Mouse (Mus musculus) left cerebral cortex, adult 2 months (tissue): ENCODE measurements around the gene Opcml. TPM values are rescaled to one million over a fixed set of nuclear protein-coding genes. Genes with fewer than 3 reads are reported as not detected.

Experiments
- DNase-seq, 2 experiments: peaks; one replicate each; pipeline ENCODE4 v3.0.0; 2021 to 2022; ENCODE audit warnings: low spot score in 2 of 2, mixed read lengths in 1 of 2; ENCODE audit errors: extremely low spot score in 1 of 2
- H3K27ac ChIP-seq: fragments of 200-600 bp; 2 replicates; pipeline ENCODE4 v1.8.1; 2022
- H3K4me3 ChIP-seq: fragments of 200-600 bp; 2 replicates; pipeline ENCODE4 v1.8.1; 2022
- CTCF ChIP-seq: fragments of 200-600 bp; IDR thresholded peaks from 2 replicates; pipeline ENCODE4 v1.8.1; 2022; ENCODE audit warnings: antibody characterized with exemption, mild to moderate bottlenecking, moderate library complexity
- intact Hi-C: fragments of 180-260 bp; cut with DNase I; formaldehyde crosslinking; loops from one replicate; pipeline ENCODE4 v1.15.1; 2025
- total RNA-seq, 2 experiments: library from RNA; stranded (reverse); gene quantifications; 2 replicates each; pipeline ENCODE4 v1.2.3; 2021

Opcml gene
- total RNA-seq, 2 experiments from 2014 or later = 250 to 251 TPM

DNA sequence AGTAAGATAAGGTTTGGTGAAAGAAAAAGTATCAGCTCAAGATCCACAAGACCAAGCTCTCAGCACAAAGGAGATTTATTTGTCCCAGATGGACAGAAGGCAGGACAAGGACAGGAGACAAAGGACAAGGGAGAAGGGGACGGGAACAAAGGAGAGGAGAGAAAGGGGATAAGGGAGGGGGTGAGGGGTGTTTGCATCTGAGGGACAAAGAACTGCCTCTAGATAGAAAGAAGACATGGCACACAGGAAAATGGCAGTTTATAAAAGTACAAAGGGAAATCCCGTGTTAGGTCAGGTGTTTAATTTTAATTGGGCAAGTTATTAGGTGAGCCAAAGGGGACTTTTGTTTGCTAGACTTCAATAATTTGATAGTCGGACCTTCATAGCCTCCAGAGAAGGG is 801.6 kb downstream of the Opcml start:
- no peak overlapping the region for H3K4me3 ChIP-seq
- intact Hi-C loops = no loop called here
- H3K27ac ChIP-seq = no peak overlapping the region
- no peak for TF ChIP-seq CTCF
- DNase-seq = no peak

DNA sequence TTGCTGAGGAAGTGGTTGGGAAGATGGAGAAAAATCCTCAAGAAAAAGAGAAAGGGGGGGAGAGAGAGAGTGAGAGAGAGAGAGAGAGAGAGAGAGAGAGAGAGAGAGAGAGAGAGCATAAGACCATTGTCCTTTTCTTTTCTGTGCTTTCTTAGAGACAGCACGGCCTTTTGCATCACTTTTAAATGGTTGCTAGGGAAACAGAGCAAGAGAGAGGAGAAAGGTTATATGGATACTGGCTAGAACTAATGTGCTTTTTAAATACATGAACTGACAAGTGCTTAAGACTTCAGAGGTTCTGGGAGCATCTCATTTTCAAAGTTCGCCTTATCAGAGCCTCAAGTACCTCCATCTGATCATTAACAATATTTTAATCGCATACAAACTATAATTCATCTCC is 804.5 kb downstream of the Opcml start:
- no peak for TF ChIP-seq CTCF
- Histone ChIP-seq H3K27ac (no peak overlapping the region), H3K4me3 (no peak overlapping the region)
- intact Hi-C loops = no loop called here
- DNase-seq = no peak

- Histone ChIP-seq H3K4me3 (no peak overlapping the region), H3K27ac (no peak overlapping the region)
- no peak for TF ChIP-seq CTCF
- no peak for DNase-seq
- intact Hi-C loops = no loop called here
These were observed 815.0 kb downstream of the Opcml start for GRCm38 (mm10) chr9:28605561-28605960.

- TF ChIP-seq CTCF = no peak
- no peak for DNase-seq
- H3K27ac ChIP-seq = peak overlapping the region; percentile 40; the same call in 1 of the 2 replicates
- intact Hi-C loops = no loop called here
- no peak overlapping the region for H3K4me3 ChIP-seq
These were observed 823.4 kb downstream of the Opcml start for GRCm38 (mm10) chr9:28613683-28614620.

GRCm38 (mm10) chr9:28615447-28615846 is 824.9 kb downstream of the Opcml start:
- Histone ChIP-seq H3K27ac (no peak overlapping the region), H3K4me3 (no peak overlapping the region)
- TF ChIP-seq CTCF = no peak
- no peak for DNase-seq
- intact Hi-C loops = no loop called here

DNA sequence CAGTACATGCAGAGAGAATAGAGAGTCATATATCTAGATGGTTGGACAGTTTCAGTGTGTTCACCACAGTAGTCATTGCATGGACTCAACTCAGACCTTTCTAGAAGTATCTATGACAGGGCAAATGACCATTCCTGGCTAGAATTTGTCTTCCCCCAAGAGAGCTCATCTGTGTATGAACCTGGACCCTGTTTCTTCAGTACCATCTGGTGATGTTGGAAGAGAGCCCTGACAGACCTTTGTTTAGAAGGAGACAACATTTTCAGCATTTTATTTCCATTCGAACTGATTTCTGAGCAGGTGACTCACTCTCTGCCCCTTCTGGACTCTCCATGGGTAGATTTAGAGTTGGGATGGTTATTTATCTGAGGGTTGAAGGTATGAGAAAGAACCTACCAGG is 827.1 kb downstream of the Opcml start:
- Histone ChIP-seq H3K4me3 (no peak overlapping the region), H3K27ac (peak overlapping the region; percentile 70; the same call in 1 of the 2 replicates)
- DNase-seq = no peak
- intact Hi-C loops = no loop called here
- TF ChIP-seq CTCF = no peak

DNA sequence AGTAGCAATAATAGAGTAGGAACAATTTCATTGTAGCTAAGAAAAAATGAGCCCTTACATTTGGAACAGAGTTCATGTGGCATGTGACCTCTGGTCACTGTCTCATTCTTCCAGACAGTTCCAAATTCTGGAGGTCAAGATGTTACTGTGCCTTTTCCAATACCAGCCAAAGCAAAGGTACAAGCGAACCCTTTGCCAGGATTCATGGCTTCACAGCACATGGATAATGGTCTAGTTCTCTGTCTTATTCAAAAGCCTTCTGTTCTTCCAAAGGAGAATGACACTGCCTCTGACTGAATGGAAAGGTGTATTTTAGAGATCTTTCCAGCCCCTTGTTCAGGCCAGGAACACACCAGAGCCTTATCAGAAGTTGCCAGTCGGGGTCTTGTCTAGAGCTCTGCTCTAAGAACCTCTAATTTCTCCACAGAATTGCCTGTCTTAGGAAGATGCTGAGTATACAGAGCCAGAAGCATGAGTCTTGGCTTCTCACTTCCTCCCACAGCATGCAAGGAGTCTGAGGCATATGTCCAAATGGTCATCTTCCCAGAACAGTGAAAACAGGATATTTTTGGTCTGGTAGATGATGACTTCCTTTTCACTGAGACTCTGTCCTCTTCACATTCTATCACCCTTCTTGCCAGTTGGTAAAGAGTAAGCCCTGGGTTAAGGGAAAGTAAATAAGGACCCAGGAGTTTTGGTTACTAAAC is 827.8 kb downstream of the Opcml start:
- peak overlapping the region; percentile 70 for H3K27ac ChIP-seq
- intact Hi-C loops = no loop called here
- no peak overlapping the region for H3K4me3 ChIP-seq
- no peak for DNase-seq
- no peak for TF ChIP-seq CTCF

DNA sequence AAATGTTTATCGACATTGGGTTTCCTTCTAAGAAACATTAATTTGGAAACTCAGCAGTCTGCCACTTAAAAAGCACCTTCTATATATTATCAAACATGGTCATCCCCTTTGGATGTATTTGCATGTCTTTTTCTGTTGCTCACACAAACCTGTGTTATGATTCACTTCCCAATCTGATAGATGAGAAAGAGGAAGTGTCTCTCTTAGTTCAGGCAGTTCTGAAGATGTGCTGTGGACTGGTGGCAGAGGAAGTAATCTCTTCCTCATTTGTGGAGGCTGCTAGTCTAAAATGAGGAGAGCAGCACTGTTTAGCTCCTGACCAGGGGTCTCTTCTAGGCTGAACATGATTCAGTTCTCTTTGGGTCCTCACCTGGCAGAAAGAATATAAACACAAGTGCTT is 831.4 kb downstream of the Opcml start:
- Histone ChIP-seq H3K27ac (no peak overlapping the region), H3K4me3 (no peak overlapping the region)
- intact Hi-C loops = no loop called here
- TF ChIP-seq CTCF = no peak
- DNase-seq = no peak

DNA sequence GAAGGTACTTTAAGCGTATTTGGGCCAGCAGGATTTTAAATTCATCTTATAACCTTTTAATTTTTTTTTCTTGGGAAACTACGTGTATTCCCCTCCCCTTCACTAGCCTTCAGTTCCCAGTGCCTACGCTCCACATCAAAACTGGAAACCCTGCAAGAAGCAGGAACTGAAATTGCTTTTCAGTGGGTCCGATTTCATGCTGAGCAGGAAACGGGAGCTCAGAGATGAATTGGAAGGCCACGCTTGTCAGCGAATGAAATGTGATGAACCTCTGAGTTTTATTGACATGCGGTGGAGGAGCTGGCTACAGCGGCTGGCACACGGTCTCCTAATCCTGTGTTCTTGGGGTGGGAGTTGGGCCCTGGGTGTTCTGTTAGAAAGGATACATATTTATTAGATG is 834.3 kb downstream of the Opcml start:
- TF ChIP-seq CTCF = no peak
- intact Hi-C loops = no loop called here
- H3K27ac ChIP-seq = peak overlapping the region; percentile 67
- DNase-seq = no peak
- no peak overlapping the region for H3K4me3 ChIP-seq

DNA sequence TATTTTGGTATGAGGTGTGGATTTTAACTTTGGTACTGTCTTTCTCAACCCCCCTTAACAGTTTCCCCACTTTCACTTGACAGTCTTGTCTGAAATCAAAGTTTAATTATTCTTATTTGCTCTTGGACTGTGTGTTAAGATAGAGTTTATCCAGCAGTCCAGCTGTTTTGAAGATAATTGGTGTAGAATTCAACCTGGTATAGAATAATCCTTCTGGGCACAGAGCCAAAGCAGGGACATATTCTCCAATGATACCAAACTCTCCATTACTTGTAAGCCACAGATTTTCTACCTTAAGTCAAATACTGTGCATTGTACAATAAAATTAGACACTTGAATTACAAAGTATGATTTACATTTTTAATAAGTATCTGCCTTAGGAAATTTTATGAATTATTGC is 852.2 kb downstream of the Opcml start:
- no peak for DNase-seq
- no peak overlapping the region for H3K27ac ChIP-seq
- no peak for TF ChIP-seq CTCF
- intact Hi-C loops = no loop called here
- H3K4me3 ChIP-seq = no peak overlapping the region

- H3K4me3 ChIP-seq = no peak overlapping the region
- no peak; the same call in 1 of the 2 replicates for TF ChIP-seq CTCF
- DNase-seq = no peak
- intact Hi-C loops = no loop called here
- H3K27ac ChIP-seq = no peak overlapping the region; the same call in 1 of the 2 replicates
These were observed 853.5 kb downstream of the Opcml start for GRCm38 (mm10) chr9:28644063-28644462.

GRCm38 (mm10) chr9:28650089-28650488 is 859.5 kb downstream of the Opcml start:
- Histone ChIP-seq H3K4me3 (no peak overlapping the region), H3K27ac (no peak overlapping the region)
- intact Hi-C loops = loop anchor here (10.0 kb wide), 1 partner anchor 385 kb away; no protein-coding TSS in a partner anchor
- TF ChIP-seq CTCF = no peak
- DNase-seq = no peak
